Mouse (Mus musculus): ENCODE results near the gene Rd3. TPM values are rescaled to one million over a fixed set of nuclear protein-coding genes. Genes with fewer than 3 reads are reported as not detected.

The Rd3 gene
- polyA plus RNA-seq, 1 experiment from 2014 or later: 6.0 TPM

GRCm38 (mm10) chr1:191956261-191956660 lies 20.9 kb upstream of the Rd3 start:
- H3K4me3 ChIP-seq (ENCODE audit: low read depth, low read length): no peak overlapping the region
- DNase-seq (ENCODE audit: low spot score) (no peak), ATAC-seq (ENCODE audit: low read depth) (no peak)
- H3K9ac ChIP-seq (ENCODE audit: low read depth, low read length): no peak overlapping the region
- H3K4me1 ChIP-seq (ENCODE audit: control insufficient read depth, insufficient read depth, low read length): no peaks in the 10 kb centered on the region
- no peaks in the 10 kb centered on the region for H3K9me3 ChIP-seq (ENCODE audit: control insufficient read depth, low read length)
- no peaks in the 10 kb centered on the region for H3K36me3 ChIP-seq (ENCODE audit: control insufficient read depth, insufficient read depth, low read length)
- no peaks in the 10 kb centered on the region for H3K27me3 ChIP-seq (replicated peaks; ENCODE audit: control insufficient read depth, insufficient read depth, low read length)
- WGBS: 77% methylated on average over 2 of the region's 3 CpGs
- peak overlapping the region; percentile 58; the same call in 1 of the 2 replicates for H3K27ac ChIP-seq (replicated peaks; ENCODE audit: low read depth, low read length)
- H3K4me2 ChIP-seq (ENCODE audit: low read depth, low read length): no peak overlapping the region

GRCm38 (mm10) chr1:191956871-191957270 lies 20.3 kb upstream of the Rd3 start:
- DNase-seq (ENCODE audit: low spot score) (no peak), ATAC-seq (ENCODE audit: low read depth) (no peak)
- H3K4me1 ChIP-seq (ENCODE audit: control insufficient read depth, insufficient read depth, low read length): no peaks in the 10 kb centered on the region
- no peak overlapping the region for H3K9ac ChIP-seq (ENCODE audit: low read depth, low read length)
- WGBS: 86% methylated on average over 2 of the region's 2 CpGs
- H3K9me3 ChIP-seq (ENCODE audit: control insufficient read depth, low read length): no peaks in the 10 kb centered on the region
- H3K27ac ChIP-seq (replicated peaks; ENCODE audit: low read depth, low read length): no peak overlapping the region
- H3K4me2 ChIP-seq (ENCODE audit: low read depth, low read length): no peak overlapping the region
- no peaks in the 10 kb centered on the region for H3K27me3 ChIP-seq (replicated peaks; ENCODE audit: control insufficient read depth, insufficient read depth, low read length)
- H3K4me3 ChIP-seq (ENCODE audit: low read depth, low read length): no peak overlapping the region
- H3K36me3 ChIP-seq (ENCODE audit: control insufficient read depth, insufficient read depth, low read length): no peaks in the 10 kb centered on the region

GRCm38 (mm10) chr1:191957321-191957720 lies 19.8 kb upstream of the Rd3 start:
- ATAC-seq (ENCODE audit: low read depth) (no peak), DNase-seq (ENCODE audit: low spot score) (no peak)
- no peaks in the 10 kb centered on the region for H3K36me3 ChIP-seq (ENCODE audit: control insufficient read depth, insufficient read depth, low read length)
- H3K27ac ChIP-seq (replicated peaks; ENCODE audit: low read depth, low read length): no peak overlapping the region
- H3K27me3 ChIP-seq (replicated peaks; ENCODE audit: control insufficient read depth, insufficient read depth, low read length): no peaks in the 10 kb centered on the region
- no peak overlapping the region for H3K4me2 ChIP-seq (ENCODE audit: low read depth, low read length)
- 77% methylated on average over 3 of the region's 3 CpGs for WGBS
- no peaks in the 10 kb centered on the region for H3K4me1 ChIP-seq (ENCODE audit: control insufficient read depth, insufficient read depth, low read length)
- H3K4me3 ChIP-seq (ENCODE audit: low read depth, low read length): no peak overlapping the region
- no peaks in the 10 kb centered on the region for H3K9me3 ChIP-seq (ENCODE audit: control insufficient read depth, low read length)
- H3K9ac ChIP-seq (ENCODE audit: low read depth, low read length): no peak overlapping the region

- WGBS: 54% methylated on average over 2 of the region's 2 CpGs
- Histone ChIP-seq H3K27ac (replicated peaks; ENCODE audit: low read depth, low read length) (no peak overlapping the region), H3K4me1 (ENCODE audit: control insufficient read depth, insufficient read depth, low read length) (no peaks in the 10 kb centered on the region), H3K4me3 (ENCODE audit: low read depth, low read length) (no peak overlapping the region), H3K9me3 (ENCODE audit: control insufficient read depth, low read length) (no peaks in the 10 kb centered on the region), H3K4me2 (ENCODE audit: low read depth, low read length) (no peak overlapping the region), H3K9ac (ENCODE audit: low read depth, low read length) (no peak overlapping the region), H3K36me3 (ENCODE audit: control insufficient read depth, insufficient read depth, low read length) (no peaks in the 10 kb centered on the region), H3K27me3 (replicated peaks; ENCODE audit: control insufficient read depth, insufficient read depth, low read length) (no peaks in the 10 kb centered on the region)
- ATAC-seq (ENCODE audit: low read depth) (no peak), DNase-seq (ENCODE audit: low spot score) (no peak)
Measured at GRCm38 (mm10) chr1:191960946-191961345, 16.2 kb upstream of the Rd3 start.

GRCm38 (mm10) chr1:191963413-191963812 lies 13.8 kb upstream of the Rd3 start:
- WGBS: 72% methylated on average over 3 of the region's 3 CpGs
- no peak for ATAC-seq (ENCODE audit: low read depth)
- no peaks in the 10 kb centered on the region for H3K9me3 ChIP-seq (ENCODE audit: control insufficient read depth, low read length)

GRCm38 (mm10) chr1:191963948-191964772 lies 13.0 kb upstream of the Rd3 start:
- Histone ChIP-seq H3K4me3 (ENCODE audit: low read depth, low read length) (no peak overlapping the region), H3K27me3 (replicated peaks; ENCODE audit: control insufficient read depth, insufficient read depth, low read length) (no peaks in the 10 kb centered on the region), H3K9me3 (ENCODE audit: control insufficient read depth, low read length) (no peaks in the 10 kb centered on the region), H3K36me3 (ENCODE audit: control insufficient read depth, insufficient read depth, low read length) (no peaks in the 10 kb centered on the region), H3K4me2 (ENCODE audit: low read depth, low read length) (no peak overlapping the region), H3K9ac (ENCODE audit: low read depth, low read length) (no peak overlapping the region), H3K27ac (replicated peaks; ENCODE audit: low read depth, low read length) (no peak overlapping the region), H3K4me1 (ENCODE audit: control insufficient read depth, insufficient read depth, low read length) (no peaks in the 10 kb centered on the region)
- ATAC-seq (ENCODE audit: low read depth): no peak
- 16% methylated on average over 8 of the region's 8 CpGs for WGBS
- DNase-seq (ENCODE audit: low spot score): peak; percentile 75

More at GRCm38 (mm10) chr1:191963413-191963812, 13.8 kb upstream of the Rd3 start:
- no peaks in the 10 kb centered on the region for H3K27me3 ChIP-seq (replicated peaks; ENCODE audit: control insufficient read depth, insufficient read depth, low read length)
- no peak for DNase-seq (ENCODE audit: low spot score)
- H3K36me3 ChIP-seq (ENCODE audit: control insufficient read depth, insufficient read depth, low read length): no peaks in the 10 kb centered on the region
- H3K4me3 ChIP-seq (ENCODE audit: low read depth, low read length): no peak overlapping the region
- H3K4me1 ChIP-seq (ENCODE audit: control insufficient read depth, insufficient read depth, low read length): no peaks in the 10 kb centered on the region
- no peak overlapping the region for H3K4me2 ChIP-seq (ENCODE audit: low read depth, low read length)
- no peak overlapping the region for H3K9ac ChIP-seq (ENCODE audit: low read depth, low read length)
- H3K27ac ChIP-seq (replicated peaks; ENCODE audit: low read depth, low read length): no peak overlapping the region

- no peaks in the 10 kb centered on the region for H3K4me1 ChIP-seq (ENCODE audit: control insufficient read depth, insufficient read depth, low read length)
- H3K27ac ChIP-seq (replicated peaks; ENCODE audit: low read depth, low read length): no peak overlapping the region
- no peaks in the 10 kb centered on the region for H3K27me3 ChIP-seq (replicated peaks; ENCODE audit: control insufficient read depth, insufficient read depth, low read length)
- no peak overlapping the region for H3K4me3 ChIP-seq (ENCODE audit: low read depth, low read length)
- DNase-seq (ENCODE audit: low spot score): peak; percentile 92
- H3K36me3 ChIP-seq (ENCODE audit: control insufficient read depth, insufficient read depth, low read length): no peaks in the 10 kb centered on the region
- peak; percentile 56; the same call in 1 of the 2 replicates for ATAC-seq (ENCODE audit: low read depth)
- no peak overlapping the region for H3K9ac ChIP-seq (ENCODE audit: low read depth, low read length)
- WGBS: 15% methylated on average over 13 of the region's 13 CpGs
- no peaks in the 10 kb centered on the region for H3K9me3 ChIP-seq (ENCODE audit: control insufficient read depth, low read length)
- H3K4me2 ChIP-seq (ENCODE audit: low read depth, low read length): no peak overlapping the region
Measured at GRCm38 (mm10) chr1:191964773-191965481, 12.2 kb upstream of the Rd3 start.

GRCm38 (mm10) chr1:191969939-191970338 lies 7.2 kb upstream of the Rd3 start:
- Histone ChIP-seq H3K4me1 (ENCODE audit: control insufficient read depth, insufficient read depth, low read length) (peaks cover 9% of the 10 kb centered on the region), H3K9ac (ENCODE audit: low read depth, low read length) (no peak overlapping the region), H3K9me3 (ENCODE audit: control insufficient read depth, low read length) (no peaks in the 10 kb centered on the region), H3K27ac (replicated peaks; ENCODE audit: low read depth, low read length) (no peak overlapping the region), H3K36me3 (ENCODE audit: control insufficient read depth, insufficient read depth, low read length) (no peaks in the 10 kb centered on the region), H3K4me2 (ENCODE audit: low read depth, low read length) (no peak overlapping the region), H3K4me3 (ENCODE audit: low read depth, low read length) (no peak overlapping the region), H3K27me3 (replicated peaks; ENCODE audit: control insufficient read depth, insufficient read depth, low read length) (no peaks in the 10 kb centered on the region)
- DNase-seq (ENCODE audit: low spot score) (no peak), ATAC-seq (ENCODE audit: low read depth) (no peak)
- 52% methylated on average over 5 of the region's 5 CpGs for WGBS

All from embryonic facial prominence, embryonic 14.5 days (tissue).